ENCODE assay signal across 8 mouse cellular contexts in genomic region chr2:53440301-53440700, GRCm38 (mm10).
A peak's percentile ranks its signal among the peaks of the same experiment; 100 is the strongest.
DNase-seq lines count a peak whose midpoint lies in the region; ATAC-seq and TF ChIP-seq lines count a peak whose summit lies in the region.
"Not testable (repeated sequence)": the region's sequence is repeated elsewhere in the genome, so short reads cannot be mapped to it uniquely, and the experiment has no call there.

No protein-coding gene starts in this region.

- not testable (repeated sequence) for H3K27ac ChIP-seq in forebrain, postnatal 0 days (ENCODE audit: low read depth, low read length); intestine, embryonic 14.5 days (ENCODE audit: low read depth); limb, embryonic 11.5 days (replicated peaks; ENCODE audit: low read depth, low read length)

- H3K9ac ChIP-seq in forebrain, postnatal 0 days; intestine, embryonic 14.5 days (ENCODE audit: low read length); limb, embryonic 11.5 days (ENCODE audit: low read length): not testable (repeated sequence)

- not testable (repeated sequence) for H3K4me2 ChIP-seq in forebrain, postnatal 0 days (ENCODE audit: low read depth); intestine, embryonic 14.5 days (ENCODE audit: low read length); limb, embryonic 11.5 days (ENCODE audit: low read depth, severe bottlenecking)

- DNase-seq in 3T3-L1 (ENCODE audit: low read depth, low spot score) = peak; percentile 63
- DNase-seq in ZHBTc4 (ENCODE audit: low read depth, low spot score) = peak; percentile 69
- DNase-seq in embryo, embryonic 10 days (ENCODE audit: low spot score) = peak; percentile 81
- DNase-seq in forebrain, postnatal 0 days = peak; percentile 6
- DNase-seq in intestine, embryonic 14.5 days (ENCODE audit: low spot score) = peak; percentile 67
- peak; percentile 56 for DNase-seq in limb, embryonic 11.5 days (ENCODE audit: low spot score)
- DNase-seq in mesoderm, embryonic 11.5 days (ENCODE audit: low read depth, low spot score) = peak; percentile 80
- peak; percentile 21 for DNase-seq in testis, postnatal 14 days (ENCODE audit: low spot score)

- WGBS in forebrain, postnatal 0 days = 55% methylated on average over 3 of the region's 3 CpGs
- 57% methylated on average over 3 of the region's 3 CpGs for WGBS in intestine, embryonic 14.5 days
- WGBS in limb, embryonic 11.5 days = 51% methylated on average over 3 of the region's 3 CpGs

- H3K9me3 ChIP-seq in forebrain, postnatal 0 days (ENCODE audit: low read length); intestine, embryonic 14.5 days (ENCODE audit: control insufficient read depth, low read length); limb, embryonic 11.5 days (ENCODE audit: control insufficient read depth, low read length): not testable (repeated sequence)

- not testable (repeated sequence) for H3K36me3 ChIP-seq in forebrain, postnatal 0 days (ENCODE audit: insufficient read depth); intestine, embryonic 14.5 days (ENCODE audit: control insufficient read depth, insufficient read depth, low read length); limb, embryonic 11.5 days (ENCODE audit: control insufficient read depth, insufficient read depth, low read length)

- not testable (repeated sequence) for H3K27me3 ChIP-seq in forebrain, postnatal 0 days (ENCODE audit: insufficient read depth, low read length); intestine, embryonic 14.5 days (replicated peaks; ENCODE audit: control insufficient read depth, insufficient read depth, low read length); limb, embryonic 11.5 days (ENCODE audit: control insufficient read depth, insufficient read depth, low read length)

- TF ChIP-seq CTCF in forebrain, postnatal 0 days (IDR thresholded peaks at IDR 0.05; ENCODE audit: low read depth) = not testable (repeated sequence)

- not testable (repeated sequence) for ATAC-seq in forebrain, postnatal 0 days; intestine, embryonic 14.5 days (replicated peaks; ENCODE audit: low FRiP score, low TSS enrichment, low read depth)
- 0 out of 2 replicates have a peak, but pooled peaks have one; percentile 21 for ATAC-seq in limb, embryonic 11.5 days (ENCODE audit: insufficient number of reproducible peaks, low FRiP score, low TSS enrichment, low read depth)

- not testable (repeated sequence) for H3K4me1 ChIP-seq in forebrain, postnatal 0 days (ENCODE audit: insufficient read depth); intestine, embryonic 14.5 days (replicated peaks; ENCODE audit: control insufficient read depth, insufficient read depth, low read length); limb, embryonic 11.5 days (ENCODE audit: control insufficient read depth, insufficient read depth, low read length)

- H3K4me3 ChIP-seq in forebrain, postnatal 0 days (ENCODE audit: low read depth, low read length); intestine, embryonic 14.5 days (ENCODE audit: low read depth, low read length); limb, embryonic 11.5 days (ENCODE audit: low read depth, low read length): not testable (repeated sequence)

Comparison
In these comparisons a context has a peak if more than half of its experiments do, and no peak if none do; other contexts are left out.
1. DNase-seq: peak in every context shown above with its lines; median percentile 81 in embryo, embryonic 10 days; 80 in mesoderm, embryonic 11.5 days; 69 in ZHBTc4; 67 in intestine, embryonic 14.5 days; 63 in 3T3-L1; 56 in limb, embryonic 11.5 days; 21 in testis, postnatal 14 days; 6 in forebrain, postnatal 0 days.